ENCODE assay signal across 10 mouse cellular contexts in the genomic region with DNA sequence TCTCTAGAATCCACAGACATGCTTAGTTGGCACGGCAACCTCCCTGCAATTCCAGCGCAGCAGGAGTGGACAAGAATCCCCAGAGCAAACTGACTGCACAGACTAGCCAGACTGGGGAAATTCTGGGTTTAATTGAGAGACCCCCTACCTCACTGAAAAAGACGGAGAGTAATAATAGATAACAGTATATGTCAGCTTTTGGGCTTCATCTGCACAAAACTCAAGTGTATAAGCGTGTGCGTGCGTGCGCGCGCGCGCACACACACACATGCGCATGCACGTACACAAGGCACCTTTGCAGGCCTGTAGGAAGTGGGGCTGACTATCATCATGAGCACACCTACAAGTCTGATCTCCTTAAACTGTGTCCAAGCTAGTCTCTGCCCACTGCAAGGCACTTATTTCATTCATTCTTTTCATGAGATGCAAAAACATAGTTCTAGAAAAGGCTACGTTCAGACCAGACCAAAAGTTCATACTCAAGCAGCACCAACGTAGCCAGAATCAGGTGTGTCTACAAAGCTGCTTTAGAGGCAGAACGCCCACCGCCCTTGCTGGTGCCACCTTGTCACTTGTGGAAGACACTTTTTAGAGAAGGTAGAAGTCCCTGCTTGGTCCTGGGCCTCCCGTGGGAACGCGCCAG.
DNase-seq lines count a peak whose midpoint lies in the region; ATAC-seq and TF ChIP-seq lines count a peak whose summit lies in the region.
"Had no signal": no experiment of that assay in that cellular context is flagged by ENCODE, and none has a peak within 500 bp of the region (broad histone marks: within the 10 kb centered on the region; RNA-seq: fewer than 3 reads in every experiment).

No protein-coding gene starts in this region.

- peak overlapping the region; percentile 59 for H3K4me3 ChIP-seq in layer of hippocampus, adult 2 months
- H3K4me3 ChIP-seq in embryonic facial prominence, embryonic 10.5 days = peak overlapping the region; percentile 72
- H3K4me3 ChIP-seq in intestine, embryonic 14.5 days (ENCODE audit: low read depth, low read length) = peak overlapping the region; percentile 42
- peak overlapping the region; percentile 45 for H3K4me3 ChIP-seq in neural tube, embryonic 12.5 days
- no peak overlapping the region for H3K4me3 ChIP-seq in lung, adult 2 months (replicated peaks; ENCODE audit: extremely low read depth, low read depth, low read length)

- H3K27ac ChIP-seq in layer of hippocampus, adult 2 months = 0 out of 2 replicates have a peak overlapping the region, but pooled peaks have one; percentile 25
- peak overlapping the region; percentile 74 for H3K27ac ChIP-seq in embryonic facial prominence, embryonic 10.5 days (replicated peaks)
- no peak overlapping the region for H3K27ac ChIP-seq in intestine, embryonic 14.5 days (ENCODE audit: low read depth)
- H3K27ac ChIP-seq in neural tube, embryonic 12.5 days = no peak overlapping the region

- H3K4me1 ChIP-seq in embryonic facial prominence, embryonic 10.5 days = peaks cover 19% of the 10 kb centered on the region
- H3K4me1 ChIP-seq in intestine, embryonic 14.5 days (replicated peaks; ENCODE audit: control insufficient read depth, insufficient read depth, low read length) = 0 out of 2 replicates have a peak, but pooled peaks cover 4% of the 10 kb centered on the region
- peaks cover 17% of the 10 kb centered on the region for H3K4me1 ChIP-seq in neural tube, embryonic 12.5 days
- H3K4me1 ChIP-seq in lung, adult 2 months (ENCODE audit: control insufficient read depth, insufficient read depth, low read length) = no peaks in the 10 kb centered on the region; the same call in 1 of the 2 replicates

- peak overlapping the region; percentile 94 for H3K4me2 ChIP-seq in intestine, embryonic 14.5 days (ENCODE audit: low read length)
- H3K4me2 ChIP-seq in neural tube, embryonic 12.5 days (replicated peaks) = peak overlapping the region; percentile 96

- DNase-seq in layer of hippocampus, adult 2 months (ENCODE audit: low spot score in 2 of 2) = peak in 1 of 2 experiments; percentile 10
- DNase-seq in layer of hippocampus, adult 8-10 months (ENCODE audit: low spot score in 2 of 2) = no peak
- DNase-seq in embryonic facial prominence, embryonic 10.5 days (ENCODE audit: low spot score) = peak; percentile 49
- DNase-seq in intestine, embryonic 14.5 days (ENCODE audit: low spot score) = peak; percentile 53
- DNase-seq in thymus, postnatal 14 days = no peak
- no peak for DNase-seq in lung, adult 2 months
- DNase-seq: thymus, postnatal 25 days had no signal

- no peak for TF ChIP-seq POLR2A in lung, adult 2 months (IDR thresholded peaks at IDR 0.05; ENCODE audit: borderline replicate concordance, extremely low read depth, low read depth, low read length)

- peak; percentile 60; the same call in 1 of the 2 replicates for ATAC-seq in intestine, embryonic 14.5 days (replicated peaks; ENCODE audit: low FRiP score, low TSS enrichment, low read depth)
- ATAC-seq in neural tube, embryonic 12.5 days (ENCODE audit: low FRiP score, low read depth) = 0 out of 2 replicates have a peak, but pooled peaks have one; percentile 32
- ATAC-seq in inflammation-experienced regulatory T-cells, adult 6 months = no peak
- ATAC-seq: Patski had no signal

- H3K9ac ChIP-seq in intestine, embryonic 14.5 days (ENCODE audit: low read length) = peak overlapping the region; percentile 16; the same call in 1 of the 2 replicates
- peak overlapping the region; percentile 49 for H3K9ac ChIP-seq in neural tube, embryonic 12.5 days

- H3K27me3 ChIP-seq in embryonic facial prominence, embryonic 10.5 days (replicated peaks; ENCODE audit: low read depth, poor library complexity, severe bottlenecking) = peaks cover 53% of the 10 kb centered on the region
- H3K27me3 ChIP-seq in intestine, embryonic 14.5 days (replicated peaks; ENCODE audit: control insufficient read depth, insufficient read depth, low read length) = peaks cover 38% of the 10 kb centered on the region
- peaks cover 26% of the 10 kb centered on the region for H3K27me3 ChIP-seq in neural tube, embryonic 12.5 days (replicated peaks)

- WGBS in embryonic facial prominence, embryonic 10.5 days = 10% methylated on average over 20 of the region's 20 CpGs
- WGBS in intestine, embryonic 14.5 days = 9% methylated on average over 20 of the region's 20 CpGs
- 9% methylated on average over 20 of the region's 20 CpGs for WGBS in neural tube, embryonic 12.5 days
- 21% methylated on average over 20 of the region's 20 CpGs for WGBS in lung, adult 2 months

- peaks cover 3% of the 10 kb centered on the region; the same call in 1 of the 2 replicates for H3K9me3 ChIP-seq in embryonic facial prominence, embryonic 10.5 days
- H3K9me3 ChIP-seq in intestine, embryonic 14.5 days (ENCODE audit: control insufficient read depth, low read length) = peaks cover 3% of the 10 kb centered on the region; the same call in 1 of the 2 replicates
- peaks cover 3% of the 10 kb centered on the region; the same call in 1 of the 2 replicates for H3K9me3 ChIP-seq in neural tube, embryonic 12.5 days

- H3K36me3 ChIP-seq in embryonic facial prominence, embryonic 10.5 days (replicated peaks) = no peaks in the 10 kb centered on the region
- no peaks in the 10 kb centered on the region for H3K36me3 ChIP-seq in intestine, embryonic 14.5 days (ENCODE audit: control insufficient read depth, insufficient read depth, low read length)
- H3K36me3 ChIP-seq in neural tube, embryonic 12.5 days = no peaks in the 10 kb centered on the region; the same call in 1 of the 2 replicates

- TF ChIP-seq CTCF in layer of hippocampus, adult 2 months (conservative IDR thresholded peaks at IDR 0.05) = no peak
- no peak for TF ChIP-seq CTCF in lung, adult 2 months (IDR thresholded peaks at IDR 0.05; ENCODE audit: insufficient read depth, low read length)

Comparison
In these comparisons a context has a peak if more than half of its experiments do, and no peak if none do; other contexts are left out.
1. DNase-seq: peak in embryonic facial prominence, embryonic 10.5 days (single experiment) and intestine, embryonic 14.5 days (single experiment); none in layer of hippocampus, adult 8-10 months (0 of 2), thymus, postnatal 14 days (single experiment) and lung, adult 2 months (single experiment).
2. H3K27ac ChIP-seq: peak in layer of hippocampus, adult 2 months (single experiment) and embryonic facial prominence, embryonic 10.5 days (single experiment); none in intestine, embryonic 14.5 days (single experiment) and neural tube, embryonic 12.5 days (single experiment).